Mouse (Mus musculus) cerebellum, postnatal 14 days (tissue): ENCODE results near the gene Olfr955.

ENCODE experiments used
- DNase-seq, 2 experiments: peaks; one replicate each; pipeline ENCODE4 v3.0.0; 2021; ENCODE audit warnings: mixed read lengths in 2 of 2

Olfr955 gene

GRCm38 (mm10) chr9:39471844-39472243 lies at the start of gene Olfr955:
Gene Olfr955 (minus strand): TSS chr9:39471944.
- no peak for DNase-seq

DNA sequence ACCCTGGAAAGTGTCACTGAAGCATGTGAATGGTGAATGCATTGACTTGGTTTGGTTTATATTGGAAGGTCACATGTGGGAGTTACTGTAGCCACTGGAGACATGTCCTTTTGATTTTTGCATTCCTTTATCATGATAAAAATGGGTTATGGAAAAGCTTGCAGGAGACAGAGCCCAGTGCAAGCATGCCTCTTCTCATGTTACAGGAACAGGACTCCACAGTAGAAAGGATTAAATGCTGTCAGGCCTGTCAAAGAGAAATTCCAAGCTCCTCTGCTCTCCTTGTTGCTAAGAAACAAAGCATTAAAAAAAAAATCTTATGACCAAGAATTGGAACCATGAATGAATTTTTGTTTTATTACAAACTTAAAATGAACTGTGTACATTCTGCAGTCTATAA lies 46.9 kb upstream of the Olfr955 start:
- no peak for DNase-seq

GRCm38 (mm10) chr9:39515531-39515930 lies 43.8 kb upstream of the Olfr955 start, which contains the start of gene Olfr957:
Gene Olfr957 (minus strand): TSS chr9:39515809.
- DNase-seq: no peak

DNA sequence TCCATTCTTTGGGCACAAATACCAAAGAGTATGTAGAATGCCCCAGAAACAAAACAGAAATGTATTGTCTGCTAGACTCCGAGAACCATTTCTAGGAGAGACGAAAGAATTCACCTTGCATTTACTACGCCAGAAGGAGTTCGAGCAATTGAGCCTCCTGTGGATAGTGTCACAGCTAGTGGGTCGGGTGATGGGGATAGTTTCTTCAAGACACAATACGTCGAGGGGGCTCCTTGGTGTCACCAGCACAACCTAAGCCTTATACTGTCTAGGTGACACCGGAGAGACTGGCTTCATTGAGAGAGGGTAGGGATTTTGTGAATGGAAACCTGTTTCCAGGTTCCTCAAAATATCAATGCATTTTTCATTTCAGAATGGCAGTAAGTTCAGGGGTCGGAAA lies 37.7 kb upstream of the Olfr955 start:
- DNase-seq: peak in 1 of 2 experiments; percentile 2

DNA sequence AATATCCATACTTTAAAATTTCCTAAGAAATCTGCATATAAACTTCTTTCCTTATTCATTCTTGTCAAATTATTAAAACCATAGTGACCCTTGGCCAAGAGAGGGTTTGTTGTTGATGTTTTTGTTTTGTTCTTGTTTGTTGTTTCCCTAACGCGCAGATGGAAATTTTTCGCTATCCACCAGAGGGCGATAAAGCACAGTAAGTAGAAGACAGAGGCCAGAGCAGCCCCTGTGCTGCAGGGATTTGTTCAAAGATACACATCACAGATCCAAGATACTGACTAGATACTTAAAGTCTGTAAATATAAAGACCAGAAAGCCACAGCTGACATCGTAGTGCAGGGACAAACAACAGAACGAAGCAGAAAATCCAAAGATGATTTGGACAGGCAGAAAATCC lies 37.3 kb upstream of the Olfr955 start:
- peak; percentile 82 to 87 for DNase-seq

DNA sequence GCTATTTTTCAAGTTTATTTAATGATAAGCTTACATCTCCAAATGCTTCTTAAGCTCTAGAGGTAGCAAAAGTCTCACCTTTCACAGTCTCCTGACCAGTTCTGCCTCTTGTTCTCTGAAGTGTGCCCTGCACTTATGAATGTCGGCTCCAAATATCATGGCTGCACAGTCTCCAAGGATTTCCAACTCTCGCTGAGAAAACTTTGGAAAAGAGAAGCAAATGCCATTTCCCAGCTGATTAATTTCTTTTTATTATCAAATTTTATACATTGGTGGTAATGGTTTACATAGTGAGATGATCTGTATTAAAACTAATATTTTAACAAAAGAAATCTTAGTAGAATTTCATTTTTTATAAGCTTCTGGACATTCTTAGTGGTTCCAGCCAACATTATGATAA lies 22.2 kb upstream of the Olfr955 start, which contains the start of gene Olfr44:
Gene Olfr44, minus strand, starts transcription at position 101 of the 400 bp plus-strand sequence.
- no peak for DNase-seq

DNA sequence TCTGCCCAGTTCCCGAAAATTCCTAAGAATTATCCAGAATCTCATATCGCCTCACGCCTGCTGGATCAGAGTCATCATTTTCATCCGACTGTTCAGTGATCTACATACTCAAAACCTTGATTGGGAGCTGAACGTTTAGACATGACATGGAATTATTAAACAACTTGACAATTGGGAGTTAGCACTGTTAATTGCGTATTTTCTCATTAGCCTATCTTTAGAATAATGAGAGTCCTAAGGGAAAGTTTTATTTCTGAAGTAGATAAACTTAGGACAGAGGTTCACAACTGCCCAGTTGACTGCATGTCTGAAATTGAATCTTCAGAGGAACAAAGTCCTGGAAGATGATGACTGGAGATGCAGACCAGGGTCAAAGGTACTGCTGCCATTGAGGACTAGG lies 15.3 kb downstream of the Olfr955 start, which contains the start of gene Olfr954:
Gene Olfr954, plus strand, starts transcription at position 301 of the 400 bp plus-strand sequence.
- no peak for DNase-seq

DNA sequence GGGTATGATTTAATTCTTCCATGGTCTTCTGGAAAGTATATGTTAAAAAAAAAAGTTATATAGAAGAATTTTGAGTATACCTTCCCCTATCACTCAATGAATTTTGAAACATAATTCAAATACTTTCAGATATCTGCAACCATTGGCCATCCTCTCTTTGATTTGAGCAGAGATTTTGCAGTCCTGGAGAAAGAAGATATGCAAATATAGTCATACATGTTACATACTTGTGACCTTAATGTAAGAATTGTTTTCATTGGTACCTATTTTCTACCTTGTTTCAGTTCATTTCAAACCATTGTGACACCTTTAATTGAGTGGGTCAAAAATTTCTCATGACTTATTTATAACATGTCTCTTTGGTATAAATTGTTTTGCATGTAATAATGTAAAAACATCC lies 44.7 kb downstream of the Olfr955 start, which contains the start of gene Olfr952:
Gene Olfr952, minus strand, starts transcription at position 101 of the 400 bp plus-strand sequence.
- DNase-seq: no peak
